Mouse (Mus musculus): ENCODE measurements around the gene Slfn3.
"Not testable (repeated sequence)": the region's sequence is repeated elsewhere in the genome, so short reads cannot be mapped to it uniquely, and the experiment has no call there.

The Slfn3 gene

DNA sequence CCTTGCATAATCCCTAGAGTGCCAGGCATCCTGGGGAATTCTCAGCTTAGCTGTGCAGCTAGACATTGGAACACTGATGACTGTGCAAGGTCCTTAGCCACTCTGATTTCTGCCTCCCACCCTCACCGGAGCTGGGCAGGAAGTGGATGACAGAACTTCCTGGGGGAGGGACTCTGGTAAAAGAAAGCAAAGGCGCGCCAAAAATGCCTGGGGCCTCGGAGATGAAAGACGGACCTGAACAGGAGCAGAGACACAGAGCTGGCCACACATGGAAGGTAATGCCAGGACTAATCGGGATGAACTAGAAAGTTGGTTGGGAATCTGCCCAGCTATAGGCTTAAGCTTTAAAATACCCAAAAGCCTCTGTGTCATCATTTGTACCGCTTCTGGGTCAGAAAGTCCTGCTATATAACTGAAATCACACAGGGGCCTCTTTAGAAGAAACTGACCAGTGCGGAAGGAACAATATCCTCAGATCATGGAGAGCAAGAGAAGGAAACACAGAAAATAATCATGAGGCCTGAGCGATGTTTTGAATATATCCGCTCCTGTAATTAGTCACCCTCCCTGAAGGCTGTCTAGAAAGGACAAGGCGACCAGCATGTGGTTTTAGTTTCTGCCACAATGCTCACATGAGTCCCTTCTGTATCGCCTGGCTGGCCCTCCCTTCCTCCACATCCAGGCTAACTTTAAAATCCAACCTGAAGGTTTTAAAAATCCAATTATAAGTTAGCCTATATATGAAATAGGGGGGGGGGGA lies at the start of gene Slfn3:
Gene Slfn3 (plus strand): TSS at position 197 of the 760 bp plus-strand sequence.
- in situ Hi-C loops (cut with MboI), result loop anchor here (25.0 kb wide), 3 partner anchors 154 to 429 kb away; partner anchors contain the start of genes Cct6b, Nle1, Unc45b and Zfp830

DNA sequence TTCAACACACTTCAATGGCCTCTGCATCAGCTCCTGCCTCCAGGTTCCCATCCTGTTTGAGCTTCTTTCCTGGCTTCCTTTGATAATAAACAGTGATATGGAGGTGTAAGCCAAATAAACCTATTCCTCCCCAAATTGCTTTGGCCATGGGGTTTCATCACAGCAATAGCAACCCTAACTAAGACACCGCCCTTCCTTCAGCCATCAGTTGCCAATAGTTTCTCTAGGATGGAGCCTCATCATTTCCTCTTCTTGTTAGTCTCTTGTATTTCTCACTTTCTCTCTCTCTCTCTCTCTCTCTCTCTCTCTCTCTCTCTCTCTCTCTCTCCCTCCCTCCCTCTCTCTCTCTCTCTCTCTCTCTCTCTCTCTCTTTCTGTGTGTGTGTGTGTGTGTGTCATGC lies 42.2 kb upstream of the Slfn3 start:
- in situ Hi-C loops (cut with MboI), result not testable (repeated sequence)

DNA sequence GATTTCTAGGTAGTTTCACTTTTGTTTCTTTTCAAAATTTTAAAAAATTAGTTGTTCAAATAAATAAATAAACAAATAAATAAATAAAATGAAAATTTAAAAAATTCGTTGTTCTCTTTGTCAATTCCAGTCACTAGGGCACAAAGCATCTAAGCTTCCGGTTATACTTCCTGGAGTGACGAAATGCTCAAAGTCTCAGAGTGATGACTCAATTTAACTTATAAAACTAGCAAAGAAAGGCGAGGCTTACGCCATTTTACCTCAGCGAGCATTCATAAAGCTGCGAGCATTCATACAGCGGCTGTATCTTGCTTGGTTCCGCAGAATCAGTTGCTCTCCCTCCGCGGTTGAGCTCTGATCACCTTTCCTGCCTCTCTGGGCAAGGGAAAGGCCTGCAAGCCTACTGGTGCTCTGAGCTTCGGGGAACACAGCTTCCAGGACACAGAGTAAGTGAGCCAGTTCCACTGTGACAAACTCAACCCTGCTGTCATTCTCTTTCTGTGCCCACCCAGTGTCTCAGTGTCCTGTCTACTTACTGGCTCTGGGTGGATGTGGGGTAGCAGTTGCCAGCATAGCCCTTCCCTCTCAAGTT lies 16.1 kb upstream of the Slfn3 start, which contains the start of gene Slfn4:
Gene Slfn4 (plus strand): TSS at position 239 of the 592 bp plus-strand sequence.
- in situ Hi-C loops (cut with MboI), result loop anchor here (25.0 kb wide), 3 partner anchors 138 to 413 kb away; partner anchors contain the start of genes Cct6b, Nle1, Unc45b and Zfp830

DNA sequence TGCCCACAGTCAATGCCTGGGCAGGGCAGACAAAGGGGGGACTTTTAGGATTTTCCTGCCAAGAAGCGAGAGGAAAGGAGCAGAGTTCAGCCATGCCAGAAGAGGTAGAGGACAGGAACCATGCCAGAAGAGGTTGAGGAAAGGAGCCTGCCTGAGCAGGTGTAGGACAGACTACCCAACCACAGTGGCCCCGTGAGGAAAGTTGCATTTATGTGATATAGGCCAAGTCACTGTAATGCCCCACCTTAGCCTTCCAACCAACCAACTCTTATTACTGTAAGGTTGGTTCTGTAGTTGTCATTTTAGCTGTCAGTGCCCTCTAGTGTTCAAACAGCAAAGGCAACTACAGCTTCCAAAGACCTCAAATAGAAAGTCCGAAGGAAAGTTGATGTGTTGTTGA lies 871 bp downstream of the Slfn3 start:
- in situ Hi-C loops (cut with MboI), result loop anchor here (25.0 kb wide), 3 partner anchors 155 to 430 kb away; partner anchors contain the start of genes Cct6b, Nle1, Unc45b and Zfp830

DNA sequence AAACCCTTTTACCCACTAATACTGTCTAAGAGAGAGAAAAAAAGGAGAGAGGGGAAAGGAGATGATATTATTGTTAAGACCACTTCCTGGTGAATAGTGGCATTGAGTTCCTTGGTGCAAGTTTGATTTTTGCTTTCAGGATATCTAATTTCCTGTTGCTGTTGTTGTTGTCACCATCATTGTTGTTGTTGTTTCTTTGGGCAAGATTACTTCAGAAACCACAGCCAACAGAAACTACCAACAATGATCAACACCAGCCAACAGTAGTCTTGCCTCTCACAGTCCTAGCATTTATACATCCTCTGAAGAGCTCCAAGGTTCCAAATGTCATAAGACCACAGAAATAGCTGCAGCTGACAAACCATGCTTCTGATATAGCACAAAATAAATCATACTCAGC lies 13.9 kb downstream of the Slfn3 start:
- in situ Hi-C loops (cut with MboI), result no loop called here

DNA sequence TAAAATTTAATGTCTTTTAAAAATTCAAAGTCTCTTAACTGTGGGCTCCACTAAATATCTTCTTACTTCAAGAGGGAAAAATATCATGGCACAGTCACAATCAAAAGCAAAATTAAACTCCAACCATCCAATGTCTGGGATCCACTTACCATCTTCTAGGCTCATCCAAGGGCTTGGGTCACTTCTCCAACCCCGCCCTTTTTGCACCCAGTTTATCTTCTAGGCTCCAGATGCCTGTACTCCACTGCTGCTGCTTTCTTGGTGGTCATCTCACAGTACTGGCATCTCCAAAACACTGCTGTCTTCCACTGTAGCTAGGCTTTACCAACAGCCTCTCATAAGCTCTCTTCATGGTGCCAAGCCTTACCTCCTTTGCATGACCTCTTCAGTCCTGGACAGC lies 25.0 kb downstream of the Slfn3 start:
- in situ Hi-C loops (cut with MboI), result no loop called here

DNA sequence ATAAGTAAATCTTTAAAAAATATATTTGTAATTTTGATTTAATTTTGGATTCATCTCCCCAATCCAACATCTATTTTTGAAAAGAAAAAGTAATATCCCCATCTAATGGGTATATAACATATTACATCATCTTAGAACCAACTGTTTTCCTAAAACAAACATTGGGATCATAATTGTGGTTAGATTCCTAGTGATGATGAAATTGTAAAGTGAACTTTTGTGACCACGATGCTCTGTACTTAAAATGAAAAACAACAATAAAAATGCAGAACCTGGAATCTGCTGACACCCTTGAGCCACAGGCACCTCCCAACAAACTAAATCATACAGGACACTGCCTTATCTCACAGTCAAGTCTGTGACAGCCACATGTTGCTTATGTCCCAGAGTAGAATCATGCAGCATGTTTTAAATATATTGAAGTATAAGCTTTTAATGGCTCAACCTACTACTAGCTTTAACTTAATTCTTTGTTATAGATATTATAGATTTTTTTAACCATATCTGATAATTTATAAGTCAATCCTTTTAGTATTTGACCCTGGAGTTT lies 30.3 kb downstream of the Slfn3 start:
- in situ Hi-C loops (cut with MboI), result no loop called here

DNA sequence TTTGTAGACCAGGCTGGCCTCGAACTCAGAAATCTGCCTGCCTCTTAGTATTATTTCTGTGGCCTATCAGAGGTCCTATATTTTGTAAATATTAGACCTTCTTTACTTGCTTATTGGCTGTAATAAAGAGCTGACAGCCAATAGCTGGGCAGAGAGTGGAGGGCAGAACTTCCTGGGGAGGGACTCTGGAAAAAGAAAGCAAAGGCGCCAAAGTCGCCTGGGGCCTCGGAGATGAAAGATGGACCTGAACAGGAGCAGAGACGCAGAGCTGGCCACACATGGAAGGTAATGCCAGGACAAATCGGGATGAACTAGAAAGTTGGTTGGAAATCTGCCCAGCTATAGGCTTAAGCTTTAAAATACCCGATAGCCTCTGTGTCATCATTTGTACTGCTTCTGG lies 32.2 kb downstream of the Slfn3 start:
- in situ Hi-C loops (cut with MboI), result no loop called here

DNA sequence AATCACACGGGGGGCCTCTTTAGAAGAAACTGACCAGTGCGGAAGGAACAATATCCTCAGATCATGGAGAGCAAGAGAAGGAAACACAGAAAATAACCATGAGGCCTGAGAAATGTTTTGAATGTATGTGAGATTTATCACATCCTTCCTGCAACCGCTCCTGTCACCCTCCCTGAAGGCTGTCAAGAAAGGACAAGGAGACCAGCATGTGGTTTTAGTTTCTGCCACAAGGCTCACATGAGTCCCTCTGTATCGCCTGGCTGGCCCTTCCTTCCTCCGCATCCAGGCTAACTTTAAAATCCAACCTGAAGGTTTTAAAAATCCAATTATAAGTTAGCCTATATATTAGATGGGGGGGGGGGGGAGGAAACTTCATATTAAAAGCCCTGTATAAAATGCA lies 32.7 kb downstream of the Slfn3 start:
- in situ Hi-C loops (cut with MboI), result not testable (repeated sequence)

DNA sequence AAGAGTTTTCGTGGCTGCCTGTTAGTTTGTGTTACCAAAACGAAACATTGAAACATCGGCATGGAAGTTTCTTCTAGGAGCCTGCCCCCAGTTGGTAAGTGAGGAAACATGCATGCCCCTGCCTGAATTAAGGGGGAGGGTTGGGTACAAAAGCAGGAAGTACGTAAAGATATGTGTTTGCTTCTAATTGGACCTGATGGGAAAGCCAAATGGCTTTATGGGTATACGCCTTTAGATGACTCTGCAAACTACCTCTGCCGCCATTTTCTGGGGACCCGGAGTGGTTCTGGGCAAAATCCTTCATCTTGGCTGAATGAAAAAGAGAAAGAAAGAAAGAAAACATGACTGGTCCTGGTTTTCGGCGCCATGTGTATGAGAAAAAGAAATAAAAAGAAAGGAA lies 33.1 kb downstream of the Slfn3 start:
- in situ Hi-C loops (cut with MboI), result no loop called here

DNA sequence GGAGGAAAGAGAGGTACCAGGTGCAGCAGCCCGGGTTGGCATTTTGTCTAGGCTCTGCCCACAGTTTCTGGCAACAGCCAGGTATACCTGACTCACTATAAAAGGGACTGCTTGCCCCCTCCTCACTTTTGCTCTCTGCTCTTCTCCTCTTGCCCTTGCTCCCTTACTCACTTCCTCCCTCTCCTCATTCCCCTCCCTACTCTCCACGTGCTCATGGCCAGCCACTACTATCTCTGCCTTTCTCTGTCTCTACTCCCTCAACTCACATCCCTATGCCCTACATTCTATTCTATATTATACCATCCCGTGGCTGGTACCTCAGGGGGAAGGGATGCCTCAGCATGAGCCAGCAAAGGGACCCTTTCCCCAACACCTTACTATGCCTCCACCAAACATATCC lies 33.6 kb downstream of the Slfn3 start:
- in situ Hi-C loops (cut with MboI), result no loop called here

DNA sequence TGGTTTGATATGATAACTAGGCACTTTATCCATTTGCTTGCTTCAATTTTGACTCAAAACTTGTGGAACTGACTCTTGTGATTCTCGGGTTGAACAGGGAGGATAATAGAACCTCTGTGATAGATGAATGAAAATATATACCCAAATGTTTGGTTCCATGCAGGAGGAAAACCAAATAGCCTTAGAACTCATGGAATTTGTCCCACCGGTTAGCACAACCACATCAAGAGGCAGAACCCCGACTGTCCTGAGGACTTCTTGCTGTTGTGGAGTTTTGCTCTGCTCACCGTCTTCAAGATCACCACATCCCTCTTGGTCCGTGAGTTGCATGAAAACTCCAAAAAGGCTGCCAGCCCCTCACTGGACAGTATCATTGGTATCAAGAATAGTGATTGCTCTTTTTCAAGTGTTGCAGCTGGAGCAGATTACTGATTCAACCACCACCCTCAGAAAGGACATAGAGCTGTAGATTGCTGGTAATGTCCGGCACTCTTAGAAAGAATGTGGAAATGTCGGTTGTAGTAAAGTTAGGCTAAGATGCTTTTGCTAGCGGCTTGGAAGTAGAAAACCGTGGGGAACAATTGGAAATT lies 34.3 kb downstream of the Slfn3 start:
- in situ Hi-C loops (cut with MboI), result no loop called here

DNA sequence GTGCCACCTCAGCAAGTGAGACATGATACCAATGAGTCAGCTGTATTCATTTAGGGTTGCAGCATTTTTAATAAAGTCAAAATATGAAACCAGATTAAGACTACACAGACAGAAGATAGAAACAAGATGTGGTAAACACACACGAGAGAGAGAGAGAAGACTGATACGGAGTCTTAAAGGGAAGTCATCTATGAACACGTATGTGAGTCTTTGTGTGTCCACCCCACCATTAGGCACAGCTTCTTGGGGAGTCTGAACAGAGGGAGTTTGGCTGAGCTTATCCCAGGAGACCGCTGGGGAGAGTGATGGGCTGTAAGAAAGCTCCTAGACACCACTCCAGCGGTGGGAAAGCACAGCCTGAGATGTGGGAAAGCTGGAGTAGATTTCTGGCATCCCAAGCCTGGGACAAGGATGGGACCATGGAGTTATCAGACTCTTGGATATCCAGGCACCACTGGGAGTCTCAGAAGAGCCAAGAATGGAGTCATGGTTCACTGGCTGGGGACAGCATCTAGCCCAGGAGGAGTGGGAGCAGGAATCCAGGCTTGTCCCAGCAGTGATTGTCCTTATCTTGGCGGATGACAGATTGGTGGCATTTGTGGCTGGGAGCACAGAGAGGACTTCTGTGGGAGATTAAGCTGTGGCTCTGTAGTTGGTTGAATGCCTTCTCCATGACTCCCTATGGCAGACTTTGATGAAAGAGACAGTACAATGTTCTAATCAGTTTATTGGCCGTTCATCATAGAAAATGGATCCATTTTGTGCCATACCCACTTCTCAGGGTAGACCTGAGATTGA lies 37.0 kb downstream of the Slfn3 start:
- in situ Hi-C loops (cut with MboI), result no loop called here

DNA sequence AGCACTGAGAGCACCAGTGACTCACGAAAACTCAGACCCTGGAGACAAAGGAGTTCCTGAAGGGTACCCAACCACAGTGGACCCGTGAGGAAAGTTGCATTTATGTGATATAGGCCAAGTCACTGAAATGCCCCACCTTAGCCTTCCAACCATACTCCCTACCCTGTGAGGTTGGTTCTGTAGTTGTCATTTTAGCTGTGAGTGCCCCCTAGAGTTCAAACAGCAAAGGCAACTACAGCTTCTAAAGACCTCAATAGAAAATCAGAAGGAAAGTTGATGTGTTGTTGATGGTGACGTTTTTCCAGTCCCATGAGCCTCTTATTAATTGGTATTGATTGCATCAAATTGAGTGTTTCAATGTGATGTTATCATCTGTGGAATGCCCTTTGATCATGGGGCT lies 39.8 kb downstream of the Slfn3 start:
- in situ Hi-C loops (cut with MboI), result no loop called here

DNA sequence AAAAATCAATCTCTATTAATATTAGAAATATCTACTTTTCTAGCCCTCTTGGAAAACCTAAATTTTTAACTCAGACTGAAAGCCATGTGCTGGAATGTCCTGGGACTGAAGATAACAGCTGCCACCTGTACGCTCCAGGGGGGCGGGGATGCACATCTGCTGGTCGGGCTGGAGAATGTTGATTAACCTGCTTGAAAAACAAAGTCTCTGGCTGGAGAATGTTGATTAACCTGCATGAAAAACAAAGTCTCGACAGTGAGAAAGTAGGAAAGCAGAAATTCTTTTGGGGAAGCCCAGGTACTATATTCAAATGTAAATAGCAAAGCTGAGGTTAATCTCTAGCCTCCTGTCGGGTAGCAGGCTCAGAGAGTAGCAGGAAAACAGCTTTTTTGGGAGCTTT lies 42.5 kb downstream of the Slfn3 start:
- in situ Hi-C loops (cut with MboI), result not testable (repeated sequence)

DNA sequence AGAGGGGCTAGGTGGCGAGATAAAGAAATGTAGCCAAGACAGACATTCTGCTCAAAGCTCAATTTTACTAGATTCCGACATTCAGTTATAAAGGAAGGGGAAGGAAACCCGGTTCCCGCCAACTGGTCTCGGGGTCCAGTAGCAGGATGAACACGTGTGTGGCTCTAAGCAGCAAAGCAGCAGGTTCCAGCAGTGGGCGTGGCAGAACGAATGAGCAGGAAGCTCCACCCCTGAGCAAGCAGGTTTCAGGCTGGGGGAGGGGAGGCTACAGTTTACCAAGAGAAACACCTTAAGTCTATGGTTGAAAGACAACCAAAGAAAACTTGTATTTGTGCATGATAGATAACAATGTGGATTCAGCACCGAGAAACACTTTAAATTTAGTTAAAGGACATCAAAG lies 46.3 kb downstream of the Slfn3 start:
- in situ Hi-C loops (cut with MboI), result not testable (repeated sequence)

DNA sequence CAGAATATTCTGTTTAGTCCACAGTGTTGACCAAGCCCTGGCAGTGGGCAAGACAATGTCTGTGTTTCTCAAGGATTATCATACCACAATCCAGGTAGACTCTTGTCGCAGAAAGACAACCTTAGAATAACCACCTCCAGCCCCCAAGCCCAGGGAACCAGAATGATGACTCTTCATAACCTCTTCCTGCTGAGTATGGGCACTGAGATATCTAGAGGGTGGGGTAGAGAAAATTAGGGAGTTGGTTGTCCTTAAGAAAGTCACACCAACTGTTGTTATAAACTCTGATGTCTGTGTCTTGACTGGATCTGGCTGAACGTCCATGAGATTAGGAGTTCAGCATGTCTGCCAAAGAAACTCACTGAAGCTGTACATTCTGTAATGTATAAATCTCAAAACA lies 47.3 kb downstream of the Slfn3 start:
- in situ Hi-C loops (cut with MboI), result no loop called here

DNA sequence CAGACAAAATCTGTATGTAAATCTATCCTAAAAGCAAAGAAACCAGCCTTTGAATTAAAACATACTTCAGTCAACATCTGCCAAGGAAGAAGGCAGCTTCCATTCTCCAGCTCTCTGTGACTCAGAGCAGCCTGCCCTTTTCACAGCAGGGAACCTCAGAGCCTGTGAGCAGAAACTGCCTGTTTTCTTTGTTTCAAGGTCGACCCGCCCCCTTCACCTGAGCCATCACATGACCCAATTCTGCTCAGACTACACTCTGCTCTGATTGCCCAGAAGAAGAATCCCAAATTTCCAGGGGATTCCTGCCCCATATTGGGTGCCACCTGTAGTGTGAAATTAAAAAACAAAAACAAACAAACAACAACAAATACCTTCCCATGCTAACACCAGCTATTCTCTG lies 48.7 kb downstream of the Slfn3 start:
- in situ Hi-C loops (cut with MboI), result no loop called here

DNA sequence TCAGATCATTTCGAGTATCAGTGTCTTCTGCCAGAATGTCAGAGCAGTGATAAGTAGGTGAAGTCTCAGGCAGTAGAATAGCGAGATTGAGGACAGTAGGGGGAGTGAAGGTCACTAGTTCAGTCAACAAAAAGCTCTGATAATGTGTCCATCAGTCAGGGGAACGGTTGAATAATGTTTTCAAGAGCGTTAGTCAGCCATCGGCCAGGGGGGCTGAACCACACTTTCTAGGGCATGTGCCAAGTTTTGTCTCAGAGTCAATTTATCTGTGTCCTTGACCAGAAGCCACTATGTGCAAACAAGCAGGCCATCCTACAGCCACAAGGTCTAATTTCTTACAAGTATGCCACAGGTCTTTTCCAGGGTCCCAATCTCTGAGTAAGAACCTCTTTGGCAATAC lies 66.1 kb downstream of the Slfn3 start:
- in situ Hi-C loops (cut with MboI), result not testable (repeated sequence)

DNA sequence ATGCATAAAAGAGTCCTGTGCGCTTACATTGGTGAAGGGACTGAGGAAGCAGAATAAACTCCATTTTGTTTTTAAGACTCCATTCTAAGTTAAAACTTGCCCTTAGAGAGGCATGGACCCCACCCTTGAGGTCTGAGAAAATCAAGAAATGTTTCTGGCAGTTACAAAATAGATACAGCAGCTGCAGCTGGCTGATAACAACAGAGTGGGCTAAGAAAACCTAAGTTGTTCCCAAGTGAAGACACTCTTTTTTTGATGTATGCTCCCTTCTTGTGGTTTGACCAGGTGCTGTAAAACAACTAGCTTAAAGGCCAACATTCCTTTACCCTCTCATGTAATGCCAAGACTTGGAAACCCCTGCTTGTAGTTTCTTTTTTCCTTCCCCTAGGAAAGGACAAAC lies 71.5 kb downstream of the Slfn3 start:
- in situ Hi-C loops (cut with MboI), result no loop called here

DNA sequence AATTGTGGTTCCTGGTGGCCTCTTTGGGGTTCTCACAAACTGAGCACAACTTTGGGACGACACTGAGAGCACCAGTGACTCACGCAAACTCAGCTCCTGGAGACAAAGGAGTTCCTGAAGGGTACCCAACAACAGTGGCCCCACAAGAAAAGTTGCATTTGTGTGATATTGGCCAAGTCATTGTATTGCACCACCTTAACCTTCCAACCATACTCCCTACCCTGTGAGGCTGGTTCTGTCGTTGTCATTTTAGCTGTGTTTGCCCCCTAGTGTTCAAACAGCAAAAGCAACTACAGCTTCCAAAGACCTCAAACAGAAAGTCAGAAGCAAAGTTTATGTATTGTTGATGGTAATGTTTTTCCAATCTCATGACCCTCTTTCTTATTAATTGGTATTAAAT lies 72.0 kb downstream of the Slfn3 start:
- in situ Hi-C loops (cut with MboI), result no loop called here

All from mature B cell (primary cell).